Mouse (Mus musculus) fat pad, adult 2 months (tissue): ENCODE results near the gene Tas2r131.
"Not testable (repeated sequence)": the region's sequence is repeated elsewhere in the genome, so short reads cannot be mapped to it uniquely, and the experiment has no call there.

ENCODE experiments used
- DNase-seq: peaks from one replicate; pipeline ENCODE4 v3.0.0-alpha.2; 2011; ENCODE audit warnings: low read depth, low spot score; ENCODE audit errors: extremely low read depth

The Tas2r131 gene

GRCm38 (mm10) chr6:132957819-132958218, at the start of gene Tas2r131:
Gene Tas2r131 (minus strand): TSS chr6:132957919.
- DNase-seq: no peak

DNA sequence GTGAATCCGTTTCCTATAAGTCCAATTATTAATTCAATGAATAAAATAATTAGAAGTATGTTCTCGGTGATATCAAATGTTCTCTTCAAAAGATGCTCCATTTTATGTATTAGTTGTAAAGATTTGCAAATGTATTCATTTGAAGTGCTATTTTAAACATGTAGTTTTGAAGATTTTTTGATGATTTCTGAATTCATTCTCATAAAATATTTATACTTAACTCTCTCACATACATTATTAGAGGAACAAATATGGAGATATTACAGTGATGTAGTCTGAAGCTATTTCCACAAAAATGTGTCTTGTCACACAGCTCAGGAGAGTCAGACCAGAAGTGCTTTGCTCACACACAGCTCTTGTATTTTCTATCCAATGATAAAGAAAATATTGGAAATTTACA, 23.1 kb upstream of the Tas2r131 start, which contains the start of gene Tas2r109:
Gene Tas2r109 (minus strand): TSS at position 101 of the 400 bp plus-strand sequence.
- no peak for DNase-seq

DNA sequence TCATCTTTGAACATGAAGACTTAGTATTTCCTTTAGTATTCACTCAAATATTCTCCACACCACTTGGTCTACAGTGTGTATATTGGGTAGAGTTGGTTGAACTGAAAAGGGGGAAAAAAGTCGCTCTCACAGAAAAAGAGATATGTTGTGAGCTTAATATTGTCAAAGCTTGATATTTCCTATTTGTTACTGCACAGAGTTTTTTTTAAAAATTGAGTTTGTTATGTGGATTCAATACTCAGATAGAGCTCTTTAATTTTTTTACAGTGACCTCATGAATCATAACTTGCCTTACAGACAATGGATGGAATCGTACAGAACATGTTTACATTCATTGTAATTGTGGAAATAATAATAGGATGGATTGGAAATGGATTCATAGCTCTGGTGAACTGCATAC, 6.9 kb downstream of the Tas2r131 start, which contains the start of gene Tas2r129:
Gene Tas2r129 (plus strand): TSS at position 301 of the 400 bp plus-strand sequence.
- no peak for DNase-seq

DNA sequence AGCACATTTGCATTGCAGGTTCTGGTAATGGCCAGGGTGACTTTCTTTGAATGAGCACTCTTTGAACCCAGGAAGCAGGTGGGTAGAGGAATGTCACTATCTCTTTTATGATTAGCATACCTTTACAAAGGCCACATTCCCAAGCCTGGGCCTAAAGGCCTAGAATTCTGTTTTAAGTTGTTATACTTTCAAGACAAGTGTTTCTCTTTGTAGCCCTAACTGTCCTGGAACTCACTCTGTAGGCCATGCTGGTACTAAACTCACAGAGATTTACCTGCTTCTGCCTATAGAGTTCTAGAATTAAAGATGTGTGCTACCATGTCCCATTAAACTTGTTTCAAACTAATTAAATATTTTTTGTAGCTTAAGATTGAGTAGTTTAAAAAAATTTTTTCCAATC, 16.3 kb downstream of the Tas2r131 start:
- DNase-seq: not testable (repeated sequence)

- no peak for DNase-seq
Measured at GRCm38 (mm10) chr6:132909351-132909750, 48.4 kb downstream of the Tas2r131 start, which contains the start of gene Tas2r125. Gene Tas2r125 (plus strand): TSS chr6:132909651.
